Mouse (Mus musculus) cerebellum, adult 9-10 months (tissue): Measurements from ENCODE around the gene Colec11.

Experiments used
- DNase-seq: peaks from one replicate; pipeline ENCODE4 v3.0.0; 2022

Gene Colec11

DNA sequence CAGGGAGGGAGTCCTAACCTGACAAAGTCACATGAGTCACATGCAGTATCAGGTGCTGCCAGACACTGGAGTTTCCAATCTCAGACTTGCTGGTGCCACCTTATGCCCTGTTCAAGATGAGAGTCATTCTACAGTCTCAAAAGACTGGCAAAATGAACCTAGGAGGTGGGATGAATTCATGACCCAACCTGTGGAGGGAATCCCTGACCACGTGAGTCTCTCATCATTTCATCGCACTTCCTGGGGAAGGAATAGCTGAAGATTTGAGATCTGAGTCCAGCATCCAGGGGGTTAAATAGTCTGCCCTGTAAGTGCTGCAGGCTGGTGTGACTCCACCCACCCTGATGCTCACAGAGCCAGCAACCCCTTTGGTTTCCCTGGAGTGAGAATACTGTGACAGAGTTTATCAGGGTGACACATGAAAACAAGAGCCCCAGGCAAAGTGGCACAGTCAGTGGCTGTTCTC is 24.6 kb downstream of the Colec11 start:
- no peak for DNase-seq

DNA sequence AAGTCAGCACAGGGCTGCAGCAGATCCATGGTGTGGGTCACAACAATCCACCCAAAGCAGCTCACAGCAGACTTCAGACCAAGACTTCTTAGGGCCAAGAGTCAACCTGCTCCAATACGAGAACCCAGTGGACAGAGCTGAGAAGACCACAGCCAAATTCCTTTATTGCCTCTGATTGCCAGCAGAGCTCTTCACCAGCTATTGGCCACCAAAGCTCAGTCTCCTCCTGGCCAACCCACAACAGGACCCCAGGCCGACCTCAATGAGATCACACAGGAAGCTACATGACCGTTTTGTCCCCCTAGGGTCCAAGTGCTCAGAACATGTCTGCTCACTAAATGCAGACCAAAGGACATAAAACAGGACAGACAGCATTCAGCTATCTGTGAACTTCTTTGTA is 25.1 kb downstream of the Colec11 start:
- no peak for DNase-seq

DNA sequence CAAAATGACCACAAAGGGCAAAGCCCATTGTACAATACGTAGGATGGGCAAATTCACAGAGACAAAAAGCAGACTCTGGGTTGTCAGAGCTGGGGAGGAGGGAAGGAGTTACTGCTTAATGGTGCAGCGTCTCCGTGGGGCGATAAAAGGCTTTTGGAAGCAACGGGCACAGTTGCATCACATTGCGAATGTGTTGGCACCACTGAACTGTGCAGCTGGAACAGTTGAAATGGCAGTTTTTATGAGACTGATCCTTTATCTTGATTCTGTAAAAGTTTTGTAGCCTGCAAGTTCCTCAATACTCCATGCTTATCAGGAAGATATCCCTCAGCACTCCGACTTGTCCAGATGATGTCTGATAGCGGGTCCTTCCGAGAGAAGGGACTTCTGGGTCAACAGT is 25.5 kb downstream of the Colec11 start:
- DNase-seq: no peak

DNA sequence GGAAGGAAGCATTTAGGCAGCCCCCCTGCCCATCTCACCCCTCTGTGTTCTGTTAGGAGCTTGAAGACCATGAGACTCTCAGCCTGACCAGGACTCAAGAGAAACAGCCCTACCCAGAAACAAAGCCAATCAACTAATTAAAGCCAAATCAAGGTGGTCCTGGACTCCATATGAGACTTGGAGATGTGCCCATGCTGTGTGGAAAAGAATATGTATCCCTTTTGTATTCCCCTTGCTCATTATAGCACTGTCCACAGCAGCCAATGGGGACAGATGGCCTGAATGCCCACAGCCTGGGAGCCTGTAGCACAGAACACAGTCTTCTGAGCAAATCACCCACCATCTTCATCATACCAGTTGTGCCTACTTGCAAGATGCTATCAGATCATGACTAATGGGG is 26.3 kb downstream of the Colec11 start:
- no peak for DNase-seq

DNA sequence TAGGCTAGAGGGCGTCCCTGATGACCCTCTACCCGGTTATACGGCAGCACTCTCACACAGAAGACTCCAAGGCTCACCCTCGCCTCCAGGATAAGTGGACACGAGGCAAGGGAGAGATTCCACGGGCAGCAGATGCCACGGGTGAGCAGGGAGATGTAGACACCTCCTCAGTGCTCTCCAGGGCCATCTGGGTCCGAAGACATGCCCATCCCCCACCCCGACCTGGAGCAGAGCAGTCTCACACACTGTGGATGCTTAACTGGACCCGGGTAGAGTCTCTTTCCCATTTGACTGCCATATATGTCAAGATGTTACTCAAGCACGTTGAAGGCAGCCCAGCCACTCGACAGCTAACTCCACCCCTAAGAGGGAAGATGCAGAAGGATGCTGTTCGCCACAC is 32.7 kb downstream of the Colec11 start:
- peak; percentile 30 for DNase-seq

DNA sequence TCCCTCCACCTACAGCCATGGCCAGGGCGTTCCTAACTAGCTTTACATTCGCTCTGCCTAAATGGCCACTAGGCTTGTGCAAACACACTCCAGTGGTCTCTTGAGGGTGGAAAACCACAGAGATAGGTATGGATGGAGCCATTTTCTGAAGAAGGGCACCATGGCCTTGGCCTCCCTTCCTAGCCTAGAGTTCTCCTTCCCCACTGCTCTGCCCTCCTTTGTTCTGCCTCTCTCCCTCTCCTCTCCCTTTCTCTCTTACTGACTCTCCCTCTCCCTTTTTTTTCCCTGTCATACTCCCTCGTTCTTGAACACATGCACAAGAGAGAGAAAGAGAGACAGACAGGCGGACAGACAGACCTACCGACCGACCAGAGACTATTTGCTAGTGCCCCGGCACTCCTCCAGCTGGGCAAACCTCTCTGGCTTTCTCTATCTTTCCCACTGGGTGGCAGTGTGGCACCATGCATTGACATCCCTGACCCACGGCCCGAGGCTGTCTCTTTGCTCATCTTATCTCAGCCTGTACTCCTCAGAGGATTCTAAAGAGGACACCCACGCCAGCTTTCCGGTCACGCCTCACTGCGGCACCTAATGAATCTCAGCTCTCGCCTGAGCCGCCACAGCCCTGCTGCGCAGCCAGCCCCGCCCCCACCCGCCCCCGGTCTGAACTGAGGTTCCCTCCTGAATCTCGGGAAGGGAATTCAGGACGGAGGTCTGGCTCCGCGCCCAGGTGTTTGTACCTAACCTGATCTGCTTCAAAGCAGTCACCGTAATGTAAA is 33.9 kb downstream of the Colec11 start:
- DNase-seq: peak; percentile 96

DNA sequence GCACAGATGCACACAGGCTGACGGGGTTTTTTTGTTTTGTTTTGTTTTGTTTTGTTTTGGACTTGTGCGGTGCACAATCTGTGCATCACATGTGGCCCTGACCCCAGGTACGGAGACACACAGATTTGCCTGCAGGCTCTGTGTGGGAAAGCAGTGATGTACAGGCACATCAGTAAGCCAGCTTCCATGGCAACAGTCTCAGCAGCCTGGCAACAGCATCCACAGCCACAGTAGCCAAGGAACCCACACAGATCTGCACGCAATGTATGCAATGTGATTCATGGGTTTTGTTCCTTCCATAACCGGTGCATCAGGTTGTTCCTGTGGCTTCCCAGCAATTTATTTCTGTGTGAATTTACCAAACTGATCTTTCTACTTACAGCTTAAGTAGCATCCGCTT is 35.2 kb downstream of the Colec11 start:
- DNase-seq: no peak

DNA sequence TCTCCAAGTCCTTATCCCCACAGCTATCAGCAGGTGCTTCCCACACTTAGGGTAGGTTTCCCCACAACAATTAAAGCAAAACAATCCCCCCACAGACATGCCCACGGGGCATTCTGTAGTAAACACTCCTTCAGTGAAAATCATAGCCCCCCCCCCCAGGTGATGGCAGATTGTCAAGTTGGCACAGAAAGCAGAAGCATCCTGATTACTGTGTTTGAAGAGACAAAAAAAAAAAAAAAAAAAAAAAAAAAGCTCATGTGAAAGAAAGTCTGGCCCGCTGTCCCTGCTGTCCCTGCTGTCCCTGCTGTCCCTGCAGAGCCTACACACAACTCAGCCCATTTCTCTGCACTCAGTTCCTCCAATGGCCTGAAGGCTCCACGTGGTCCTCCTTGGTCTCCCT is 39.1 kb downstream of the Colec11 start:
- no peak for DNase-seq

DNA sequence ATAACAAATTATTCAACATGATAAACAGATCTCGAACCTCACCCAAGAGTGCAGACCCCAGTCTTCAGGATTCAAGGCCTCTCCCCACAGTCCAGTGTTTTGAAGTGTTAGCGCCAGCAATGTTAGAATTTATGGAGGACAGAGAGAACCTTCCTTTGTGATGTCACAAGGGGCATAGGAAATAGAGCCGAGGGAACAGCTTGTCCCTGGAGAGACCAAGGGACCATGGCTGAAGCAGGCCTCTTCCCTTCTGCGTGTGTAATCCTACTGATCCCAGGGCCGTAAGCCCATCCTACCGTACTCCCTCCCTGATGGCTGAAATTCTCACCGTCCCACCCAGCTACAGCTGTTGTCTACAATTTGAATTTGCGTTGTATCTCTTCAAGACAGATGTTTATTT is 40.8 kb downstream of the Colec11 start, which contains the start of gene Allc:
Allc (minus strand) TSS at position 101 of the 400 bp plus-strand sequence.
- no peak for DNase-seq

DNA sequence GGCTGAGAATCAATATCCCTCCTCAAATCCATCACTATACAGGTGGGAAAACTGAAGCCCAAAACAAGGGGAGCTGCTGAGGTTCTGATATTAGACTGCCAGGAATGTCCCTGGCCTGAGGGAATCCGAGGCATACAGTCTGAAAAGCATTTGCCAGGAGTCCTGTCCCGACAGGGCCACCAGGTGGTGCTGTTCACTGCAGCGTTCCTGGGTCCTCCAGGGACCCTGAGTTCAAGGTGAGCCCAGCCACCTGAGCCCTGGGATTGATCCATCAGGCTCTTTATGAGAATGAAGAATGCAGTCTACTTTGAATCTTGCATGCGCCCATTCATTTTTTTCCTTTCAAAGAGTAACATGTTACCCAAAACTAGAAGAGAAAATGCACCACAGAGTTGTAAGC is 44.0 kb downstream of the Colec11 start:
- DNase-seq: no peak

DNA sequence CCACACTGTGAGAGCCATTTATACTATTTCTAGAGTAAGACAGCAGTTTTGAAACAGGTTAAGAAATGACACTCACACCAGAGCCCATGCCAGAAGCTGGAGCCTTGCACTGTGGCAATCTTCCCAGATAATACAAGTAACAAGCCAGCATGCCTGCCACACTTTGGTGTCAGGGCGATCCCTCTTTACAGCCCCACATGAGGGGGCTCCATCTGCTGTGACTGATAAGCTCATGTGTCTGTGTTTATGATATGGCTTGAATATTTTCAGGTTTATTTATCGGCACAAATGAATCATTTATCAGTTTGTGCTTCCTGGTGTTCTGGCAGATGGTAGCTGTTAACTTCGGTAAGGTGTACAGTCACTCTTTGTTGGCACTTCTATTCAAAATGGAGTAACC is 45.0 kb downstream of the Colec11 start:
- no peak for DNase-seq

DNA sequence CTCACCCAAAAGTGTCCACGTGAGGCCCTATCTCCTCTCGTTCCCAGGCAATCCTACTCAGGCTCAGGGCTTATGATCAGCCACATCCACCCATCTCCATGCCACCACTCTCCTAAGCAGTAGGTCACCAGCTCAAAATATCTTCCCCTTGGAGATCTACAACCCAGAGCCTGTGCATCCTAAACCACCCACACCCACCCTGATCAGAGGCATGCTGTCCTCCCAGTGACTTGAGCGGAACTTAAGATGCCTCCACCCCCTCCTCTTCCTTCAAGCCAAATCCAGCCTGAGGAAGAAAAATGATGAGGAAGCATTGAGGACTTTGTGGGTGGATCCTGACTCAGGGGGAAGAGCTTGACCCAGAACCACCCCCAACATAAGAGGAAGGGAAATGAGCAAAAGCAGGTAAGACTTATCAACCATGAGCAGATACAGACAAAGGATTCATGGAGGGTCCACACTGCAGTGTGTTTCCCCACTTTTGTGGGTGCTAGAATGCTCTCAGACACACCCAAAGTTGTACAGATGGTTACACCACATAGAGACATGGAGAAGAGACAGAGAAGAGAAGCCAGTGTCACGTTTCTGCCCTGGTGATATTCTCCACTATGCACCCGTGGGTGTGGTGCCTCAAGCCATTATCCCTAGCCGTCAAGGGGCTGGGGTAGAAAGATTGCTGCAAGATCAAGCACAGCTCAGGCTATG is 47.7 kb downstream of the Colec11 start:
- no peak for DNase-seq

DNA sequence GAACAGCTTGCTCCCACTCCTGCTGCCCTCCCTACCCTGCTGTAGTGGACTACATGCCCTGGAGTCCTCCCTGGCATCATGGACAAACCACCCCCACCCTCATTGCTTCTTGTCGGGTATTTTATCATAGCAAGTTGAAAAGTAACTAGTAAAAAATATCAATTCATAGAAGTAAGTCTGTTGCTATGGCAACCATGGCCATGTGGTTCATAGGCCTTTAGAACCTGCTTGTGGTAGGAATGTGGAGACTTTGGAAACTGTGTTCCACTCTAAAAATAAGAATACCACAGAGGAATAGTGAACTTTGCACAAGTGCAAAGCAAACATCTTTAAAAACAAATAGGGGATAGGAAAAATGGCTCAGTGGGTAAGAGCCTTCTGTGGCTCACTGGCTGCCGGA is 50.9 kb downstream of the Colec11 start:
- DNase-seq: no peak

DNA sequence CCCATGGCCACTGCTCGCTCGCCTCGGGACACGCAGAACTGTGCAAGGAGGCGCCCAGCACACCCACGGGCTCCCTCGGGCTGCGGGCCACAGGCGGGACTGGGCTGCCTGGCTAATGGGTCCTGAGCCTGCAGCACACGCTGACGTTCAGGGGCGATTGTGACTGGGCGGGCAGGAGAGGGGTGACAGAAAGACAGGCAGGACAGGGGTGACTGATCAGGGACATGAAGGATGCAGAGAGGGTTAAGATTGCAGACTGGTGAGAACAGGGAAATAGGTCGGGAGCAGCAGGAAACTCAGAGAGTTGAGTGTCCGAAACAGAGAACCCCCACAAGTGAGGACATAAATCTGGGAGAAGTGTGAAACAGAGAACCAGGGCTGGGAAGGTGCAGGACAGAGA is 70.9 kb downstream of the Colec11 start, which contains the start of gene Dcdc2c:
Dcdc2c (minus strand) TSS at position 101 of the 400 bp plus-strand sequence.
- no peak for DNase-seq

DNA sequence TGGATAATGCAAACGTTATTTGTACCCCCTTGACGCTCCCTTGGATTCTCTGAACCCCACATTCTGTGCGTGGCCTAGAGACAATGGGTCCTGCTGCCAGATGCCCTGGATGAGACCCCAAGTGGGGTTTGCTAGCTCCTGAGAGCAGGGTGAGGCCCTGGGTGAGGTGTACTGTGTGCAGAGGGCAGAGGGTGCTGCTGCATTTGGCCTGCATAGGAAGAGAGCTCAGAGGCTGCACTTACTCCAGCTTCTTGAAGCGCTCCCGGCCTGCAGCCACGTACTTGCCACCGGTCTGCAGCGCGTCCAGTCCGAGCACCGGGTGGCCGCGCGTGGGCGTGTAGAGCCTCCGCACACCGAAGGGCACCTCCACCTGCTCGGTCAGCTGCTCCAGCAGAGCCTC is 71.4 kb downstream of the Colec11 start:
- no peak for DNase-seq

DNA sequence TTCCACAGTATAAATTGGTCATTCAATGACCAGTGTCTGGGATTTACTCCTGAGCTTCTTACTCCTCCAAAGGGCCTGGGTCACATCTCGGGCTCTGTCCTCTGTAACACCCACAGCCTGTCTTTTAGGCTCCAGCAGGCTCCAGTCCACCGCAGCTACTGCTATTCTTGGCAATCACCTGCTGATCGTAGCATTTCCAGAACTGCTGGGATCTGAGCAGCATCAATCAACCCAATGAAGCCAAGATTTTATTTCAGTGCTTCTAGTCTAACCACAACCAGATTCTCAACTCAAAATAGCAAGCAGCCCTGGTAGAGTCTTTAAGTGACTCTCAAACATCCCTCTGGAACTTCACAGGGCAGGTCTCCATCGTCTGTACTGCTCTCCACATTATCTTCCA is 74.3 kb downstream of the Colec11 start:
- no peak for DNase-seq
